Mouse (Mus musculus) hindbrain, embryonic 11.5 days (tissue): ENCODE results near the gene Abhd2. TPM values are rescaled to one million over a fixed set of nuclear protein-coding genes. Genes with fewer than 3 reads are reported as not detected.

Experiments used
- ATAC-seq: fragments of 200-750 bp; cut with Nextera tagmentation; 2 replicates; pipeline ENCODE4 v1.8.0; 2017; ENCODE audit warnings: mild to moderate bottlenecking, moderate TSS enrichment, moderate library complexity; ENCODE audit not compliant: low FRiP score
- DNase-seq: peaks from one replicate; pipeline ENCODE4 v3.0.0-alpha.2; 2015; ENCODE audit warnings: low spot score
- H3K27ac ChIP-seq: fragments of 300-500 bp; sonication (generic); 2 replicates; pipeline ENCODE4 v1.5.1; 2014; ENCODE audit warnings: mild to moderate bottlenecking, low read depth, low read length
- H3K27me3 ChIP-seq: fragments of 300-500 bp; sonication (generic); 2 replicates; pipeline ENCODE4 v1.6.1; 2014; ENCODE audit warnings: mild to moderate bottlenecking, low read length, moderate library complexity, mixed read lengths; ENCODE audit not compliant: control insufficient read depth, insufficient read depth
- H3K36me3 ChIP-seq: fragments of 300-500 bp; sonication (generic); 2 replicates; pipeline ENCODE4 v1.6.1; 2014; ENCODE audit warnings: mild to moderate bottlenecking, low read length, moderate library complexity, mixed read lengths; ENCODE audit not compliant: control insufficient read depth, insufficient read depth
- H3K4me1 ChIP-seq: fragments of 300-500 bp; sonication (generic); replicated peaks from 2 replicates; pipeline ENCODE4 v1.6.1; 2014; ENCODE audit warnings: low read length, mixed read lengths; ENCODE audit not compliant: control insufficient read depth, insufficient read depth
- H3K4me2 ChIP-seq: fragments of 300-500 bp; sonication (generic); replicated peaks from 2 replicates; pipeline ENCODE4 v1.6.1; 2014; ENCODE audit warnings: mild to moderate bottlenecking, low read depth, low read length
- H3K4me3 ChIP-seq: fragments of 300-500 bp; sonication (generic); 2 replicates; pipeline ENCODE4 v1.5.1; 2014; ENCODE audit warnings: low read depth, low read length
- H3K9ac ChIP-seq: fragments of 300-500 bp; sonication (generic); 2 replicates; pipeline ENCODE4 v1.6.1; 2014; ENCODE audit warnings: low read depth, low read length
- H3K9me3 ChIP-seq: fragments of 300-500 bp; sonication (generic); 2 replicates; pipeline ENCODE4 v1.6.1; 2016; ENCODE audit warnings: low read length; ENCODE audit not compliant: control insufficient read depth
- WGBS: fragments of 180-500 bp; shearing (Covaris S2); extraction: QIAGEN DNeasy Blood & Tissue Kit; methylation state at CpG from one replicate; pipeline ENCODE4 v1.1.7; 2014; 5-methylcytosine and 5-hydroxymethylcytosine counted together
- polyA plus RNA-seq: library from polyadenylated mRNA; unstranded; fragments of >200 nt; fragmentation: Nextera tagmentation; extraction: Ambion mirVana; gene quantifications from 2 replicates; pipeline ENCODE4 v1.2.1, GENCODE M21; 2014

Gene Abhd2
- polyA plus RNA-seq, 1 experiment from 2014 or later = 12.2 TPM

GRCm38 (mm10) chr7:79347108-79347813 is 74.3 kb downstream of the Abhd2 start:
- ATAC-seq (no peak), DNase-seq (no peak)
- Histone ChIP-seq H3K4me3 (no peak overlapping the region), H3K9ac (no peak overlapping the region), H3K27me3 (no peaks in the 10 kb centered on the region), H3K4me1 (no peaks in the 10 kb centered on the region), H3K36me3 (no peaks in the 10 kb centered on the region), H3K4me2 (no peak overlapping the region), H3K27ac (no peak overlapping the region), H3K9me3 (no peaks in the 10 kb centered on the region)
- 79% methylated on average over 13 of the region's 13 CpGs for WGBS

DNA sequence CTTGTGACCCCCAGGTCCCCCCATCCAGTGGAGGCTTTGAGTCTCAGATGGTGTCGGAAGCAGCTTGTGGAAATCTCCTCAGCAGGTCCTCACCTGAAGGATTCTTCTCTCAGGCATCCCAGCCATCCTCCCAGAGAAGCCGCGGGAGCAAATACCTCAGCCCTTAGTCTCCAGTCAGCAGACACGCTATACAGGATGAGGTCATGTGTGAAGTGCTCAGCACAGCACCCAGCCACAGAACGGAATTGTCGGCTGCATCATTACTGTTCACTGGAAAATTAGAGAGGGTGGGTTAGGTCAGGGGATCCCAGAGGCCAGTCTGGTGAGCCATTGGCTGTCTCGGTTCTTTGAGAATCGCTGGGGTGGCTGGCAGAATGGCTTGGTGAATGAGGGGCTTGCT is 75.8 kb downstream of the Abhd2 start:
- H3K4me2 ChIP-seq = no peak overlapping the region
- no peak for DNase-seq
- no peaks in the 10 kb centered on the region for H3K36me3 ChIP-seq
- ATAC-seq = no peak
- H3K4me3 ChIP-seq = no peak overlapping the region
- no peak overlapping the region for H3K27ac ChIP-seq
- no peaks in the 10 kb centered on the region for H3K4me1 ChIP-seq
- WGBS = 91% methylated on average over 8 of the region's 8 CpGs
- no peaks in the 10 kb centered on the region for H3K27me3 ChIP-seq
- no peak overlapping the region for H3K9ac ChIP-seq
- H3K9me3 ChIP-seq = no peaks in the 10 kb centered on the region

DNA sequence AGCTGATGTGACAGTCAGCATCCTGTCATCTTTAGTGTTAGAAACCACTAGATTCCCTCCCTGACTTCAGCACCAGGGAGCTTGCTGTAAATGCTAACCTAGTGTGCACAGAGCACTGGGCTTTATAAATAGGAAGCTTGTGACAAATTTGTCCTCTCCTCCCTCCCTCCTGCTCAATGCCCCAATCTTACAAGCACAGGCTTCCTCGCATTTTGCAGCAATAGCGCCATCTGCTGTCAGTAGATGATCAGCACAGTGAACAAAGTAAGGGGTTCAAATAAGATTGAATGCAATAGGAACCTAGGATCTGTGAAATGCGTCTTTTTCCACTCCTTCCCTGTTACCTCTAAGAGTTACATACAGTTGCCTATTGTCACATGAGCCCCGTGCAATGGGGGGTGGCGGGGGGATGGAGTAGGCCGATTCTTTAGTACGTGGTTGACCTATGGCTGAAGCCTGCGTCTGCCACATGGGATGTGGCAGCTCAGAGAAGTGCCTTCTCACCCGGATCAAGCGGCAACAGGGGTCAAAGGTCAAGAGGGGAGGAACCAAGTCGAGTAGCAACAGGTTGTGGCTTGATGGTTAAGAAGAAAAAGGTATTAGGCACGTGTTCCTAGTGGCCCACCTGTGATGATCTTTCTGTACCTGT is 76.9 kb downstream of the Abhd2 start:
- Histone ChIP-seq H3K4me3 (no peak overlapping the region), H3K36me3 (no peaks in the 10 kb centered on the region), H3K9me3 (no peaks in the 10 kb centered on the region), H3K9ac (no peak overlapping the region), H3K4me2 (no peak overlapping the region), H3K27me3 (no peaks in the 10 kb centered on the region), H3K4me1 (no peaks in the 10 kb centered on the region), H3K27ac (no peak overlapping the region)
- ATAC-seq (0 out of 2 replicates have a peak, but pooled peaks have one; percentile 40), DNase-seq (peak; percentile 85)
- 39% methylated on average over 12 of the region's 12 CpGs for WGBS

DNA sequence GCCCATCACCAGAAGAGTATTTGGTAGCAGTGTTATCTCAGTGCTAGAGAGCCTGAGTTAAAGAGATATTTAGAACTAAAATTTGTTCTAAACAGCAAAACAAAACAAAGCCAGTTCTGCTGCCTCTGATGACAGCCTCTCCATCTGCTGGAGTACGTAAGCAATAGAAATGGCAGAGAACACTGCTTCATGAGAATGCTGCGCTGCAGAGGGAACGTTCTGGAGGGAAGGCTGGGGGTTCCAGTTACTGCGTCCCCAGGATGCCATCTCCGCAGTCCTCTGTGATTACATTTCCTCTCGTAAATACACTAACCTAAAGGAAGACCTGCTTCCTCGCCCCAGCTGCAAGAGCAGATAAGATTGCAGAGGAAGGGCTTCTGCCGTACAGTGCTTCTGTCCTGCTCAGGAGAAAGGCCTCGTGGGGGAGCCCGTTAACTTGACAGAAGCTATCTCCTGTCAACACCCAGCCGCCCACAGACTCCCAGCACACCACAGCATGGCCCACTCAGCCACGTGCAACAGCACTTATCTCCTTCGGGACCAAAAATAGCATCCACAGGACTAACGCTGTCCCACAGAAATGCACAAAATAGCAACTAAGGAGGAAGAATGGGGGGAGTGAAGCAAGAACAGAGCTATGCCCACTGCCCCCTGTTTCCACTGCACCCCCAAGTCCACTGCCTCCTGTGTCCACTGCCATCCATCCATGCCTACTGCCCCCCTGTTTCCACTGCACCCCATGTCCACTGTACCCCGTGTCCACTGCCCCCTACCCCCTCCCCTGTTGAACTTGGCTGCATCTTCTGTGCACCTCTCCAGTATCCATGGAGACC is 85.6 kb downstream of the Abhd2 start:
- H3K4me3 ChIP-seq = no peak overlapping the region
- H3K9me3 ChIP-seq = no peaks in the 10 kb centered on the region
- no peak overlapping the region for H3K4me2 ChIP-seq
- DNase-seq (no peak), ATAC-seq (no peak)
- H3K4me1 ChIP-seq = no peaks in the 10 kb centered on the region
- 74% methylated on average over 15 of the region's 15 CpGs for WGBS
- no peaks in the 10 kb centered on the region; the same call in 1 of the 2 replicates for H3K36me3 ChIP-seq
- no peak overlapping the region for H3K9ac ChIP-seq
- no peaks in the 10 kb centered on the region for H3K27me3 ChIP-seq
- H3K27ac ChIP-seq = no peak overlapping the region

- Histone ChIP-seq H3K27me3 (no peaks in the 10 kb centered on the region), H3K9ac (no peak overlapping the region), H3K9me3 (no peaks in the 10 kb centered on the region), H3K4me3 (no peak overlapping the region), H3K4me1 (no peaks in the 10 kb centered on the region), H3K36me3 (no peaks in the 10 kb centered on the region; the same call in 1 of the 2 replicates), H3K27ac (no peak overlapping the region), H3K4me2 (no peak overlapping the region)
- DNase-seq = no peak
- no peak for ATAC-seq
- 95% methylated on average over 3 of the region's 3 CpGs for WGBS
Observed at GRCm38 (mm10) chr7:79359183-79359435, 86.1 kb downstream of the Abhd2 start.

DNA sequence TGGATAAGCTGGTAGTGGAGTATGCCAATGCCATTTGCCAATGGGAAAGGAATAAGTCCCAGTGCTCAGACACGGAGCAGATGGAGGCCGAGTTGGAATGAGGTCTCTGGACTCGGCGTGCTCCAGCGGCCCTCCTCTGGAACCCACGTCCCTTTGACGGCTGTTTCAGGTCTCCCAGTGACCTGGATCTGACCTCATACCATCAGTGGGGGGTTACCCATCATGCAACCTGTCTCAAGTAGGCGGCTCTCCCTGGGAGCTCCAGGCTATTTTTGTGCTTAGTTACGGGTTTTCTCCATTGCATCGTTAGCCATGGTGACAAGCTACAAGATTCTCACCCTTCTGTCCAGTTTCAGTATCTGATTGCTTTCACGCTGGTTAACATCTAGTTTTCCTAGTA is 87.1 kb downstream of the Abhd2 start:
- H3K4me2 ChIP-seq = no peak overlapping the region
- WGBS = 60% methylated on average over 11 of the region's 11 CpGs
- ATAC-seq (no peak), DNase-seq (no peak)
- no peak overlapping the region for H3K4me3 ChIP-seq
- no peak overlapping the region for H3K9ac ChIP-seq
- H3K27ac ChIP-seq = no peak overlapping the region
- no peaks in the 10 kb centered on the region for H3K9me3 ChIP-seq
- H3K4me1 ChIP-seq = no peaks in the 10 kb centered on the region
- no peaks in the 10 kb centered on the region; the same call in 1 of the 2 replicates for H3K36me3 ChIP-seq
- no peaks in the 10 kb centered on the region for H3K27me3 ChIP-seq

GRCm38 (mm10) chr7:79362208-79362607 is 89.2 kb downstream of the Abhd2 start:
- no peaks in the 10 kb centered on the region for H3K36me3 ChIP-seq
- no peak overlapping the region for H3K4me3 ChIP-seq
- no peaks in the 10 kb centered on the region for H3K9me3 ChIP-seq
- no peak overlapping the region for H3K27ac ChIP-seq
- H3K4me2 ChIP-seq = no peak overlapping the region
- H3K27me3 ChIP-seq = no peaks in the 10 kb centered on the region
- H3K9ac ChIP-seq = no peak overlapping the region
- DNase-seq = peak; percentile 42
- WGBS = 56% methylated on average over 8 of the region's 8 CpGs
- no peaks in the 10 kb centered on the region for H3K4me1 ChIP-seq
- peak; percentile 69 for ATAC-seq

GRCm38 (mm10) chr7:79362830-79363229 is 89.8 kb downstream of the Abhd2 start:
- Histone ChIP-seq H3K27me3 (no peaks in the 10 kb centered on the region), H3K9me3 (no peaks in the 10 kb centered on the region), H3K4me1 (no peaks in the 10 kb centered on the region), H3K4me2 (no peak overlapping the region), H3K27ac (no peak overlapping the region), H3K9ac (no peak overlapping the region), H3K36me3 (no peaks in the 10 kb centered on the region), H3K4me3 (no peak overlapping the region)
- no peak for ATAC-seq
- 88% methylated on average over 7 of the region's 7 CpGs for WGBS
- DNase-seq = no peak
